Comparison of ENCODE assay signal across 8 mouse cellular contexts in genomic region chr2:35200898-35201668, GRCm38 (mm10). TPM values are rescaled to one million over a fixed set of nuclear protein-coding genes. Genes with fewer than 3 reads are reported as not detected.
A peak's percentile ranks its signal among the peaks of the same experiment; 100 is the strongest.
DNase-seq lines count a peak whose midpoint lies in the region; ATAC-seq lines count a peak whose summit lies in the region.

Rab14 (minus strand) TSS chr2:35201120.

- H3K9ac ChIP-seq in kidney, embryonic 15.5 days, result peak within 1 kb of the TSS; percentile 100

- H3K27me3 ChIP-seq in heart, embryonic 10.5 days (ENCODE audit: insufficient read depth, poor library complexity, severe bottlenecking), result no peaks in the 10 kb centered on the region
- H3K27me3 ChIP-seq in kidney, embryonic 15.5 days, result no peaks in the 10 kb centered on the region

- H3K9me3 ChIP-seq in heart, embryonic 10.5 days, result no peaks in the 10 kb centered on the region
- H3K9me3 ChIP-seq in kidney, embryonic 15.5 days (replicated peaks), result no peaks in the 10 kb centered on the region

- H3K4me1 ChIP-seq in heart, embryonic 10.5 days, result peaks cover 22% of the 10 kb centered on the region
- H3K4me1 ChIP-seq in kidney, embryonic 15.5 days, result peaks cover 15% of the 10 kb centered on the region

- peaks cover 6% of the 10 kb centered on the region for H3K36me3 ChIP-seq in heart, embryonic 10.5 days
- H3K36me3 ChIP-seq in kidney, embryonic 15.5 days, result no peaks in the 10 kb centered on the region; the same call in 1 of the 2 replicates

- peak within 1 kb of the TSS; percentile 83 for H3K4me2 ChIP-seq in kidney, embryonic 15.5 days

- peak within 1 kb of the TSS; percentile 99 for H3K4me3 ChIP-seq in heart, embryonic 10.5 days
- H3K4me3 ChIP-seq in kidney, embryonic 15.5 days (replicated peaks), result peak within 1 kb of the TSS; percentile 89

- peak; percentile 94 for ATAC-seq in erythroblast, adult 5-6 weeks (replicated peaks; ENCODE audit: low FRiP score, poor library complexity, severe bottlenecking)
- peak; percentile 98 for ATAC-seq in kidney, embryonic 15.5 days (replicated peaks; ENCODE audit: low FRiP score)
- ATAC-seq in monocyte, adult 5-6 weeks (replicated peaks; ENCODE audit: insufficient number of reproducible peaks, low FRiP score, low TSS enrichment, poor library complexity, severe bottlenecking), result peak; percentile 93

- H3K27ac ChIP-seq in heart, embryonic 10.5 days, result peak within 1 kb of the TSS; percentile 100
- H3K27ac ChIP-seq in kidney, embryonic 15.5 days, result peak within 1 kb of the TSS; percentile 98

- peak; percentile 99 to 100 for DNase-seq in B cell, adult 2 months
- DNase-seq in brain, adult 2 months (ENCODE audit: low read depth, low spot score), result peak; percentile 100
- peak; percentile 100 for DNase-seq in heart, embryonic 10.5 days (ENCODE audit: low spot score)
- peak; percentile 100 for DNase-seq in liver
- DNase-seq in spleen, postnatal 4 days (ENCODE audit: low spot score in 2 of 2), result peak; percentile 100

- WGBS in heart, embryonic 10.5 days, result under 1% methylated on average over 40 of the region's 47 CpGs
- under 1% methylated on average over 45 of the region's 47 CpGs for WGBS in kidney, embryonic 15.5 days

RNA-seq across cellular contexts. Expression of gene Rab14, which starts in this region (rescaled TPM):
- total RNA-seq in erythroblast, adult 5-6 weeks (2015; ENCODE audit: low replicate concordance), result 58.4 and 62.1 TPM in 2 replicates
- 61.2 and 131 TPM in 2 replicates for total RNA-seq in erythroblast, adult 5-6 weeks (2017; ENCODE audit: low replicate concordance)
- 220 and 234 TPM in 2 replicates for polyA plus RNA-seq in heart, embryonic 10.5 days (2016; fragmentation: Nextera tagmentation; extraction: Ambion mirVana)
- 342 and 349 TPM in 2 replicates for polyA plus RNA-seq in kidney, embryonic 15.5 days (2015; fragmentation: Nextera tagmentation; extraction: Ambion mirVana)
- 195 to 215 TPM (median 203 TPM) in 3 replicates for total RNA-seq in monocyte, adult 5-6 weeks (2017)

Comparison
In these comparisons a context has a peak if more than half of its experiments do, and no peak if none do; other contexts are left out.
1. Peak in every context shown above with its lines: DNase-seq, ATAC-seq, H3K4me3 ChIP-seq and H3K27ac ChIP-seq.